Mouse (Mus musculus) cerebellum, adult (tissue): Measurements from ENCODE around the gene Trim47.

Source experiments
- ATAC-seq: cut with Nextera tagmentation; 2 replicates; pipeline ENCODE4 v1.9.2; 2017; ENCODE audit warnings: mild to moderate bottlenecking, moderate library complexity, mixed read lengths; ENCODE audit not compliant: insufficient number of reproducible peaks, low FRiP score, low TSS enrichment

The Trim47 gene

GRCm38 (mm10) chr11:116109441-116110081 is 17.4 kb downstream of the Trim47 start:
- ATAC-seq = no peak

DNA sequence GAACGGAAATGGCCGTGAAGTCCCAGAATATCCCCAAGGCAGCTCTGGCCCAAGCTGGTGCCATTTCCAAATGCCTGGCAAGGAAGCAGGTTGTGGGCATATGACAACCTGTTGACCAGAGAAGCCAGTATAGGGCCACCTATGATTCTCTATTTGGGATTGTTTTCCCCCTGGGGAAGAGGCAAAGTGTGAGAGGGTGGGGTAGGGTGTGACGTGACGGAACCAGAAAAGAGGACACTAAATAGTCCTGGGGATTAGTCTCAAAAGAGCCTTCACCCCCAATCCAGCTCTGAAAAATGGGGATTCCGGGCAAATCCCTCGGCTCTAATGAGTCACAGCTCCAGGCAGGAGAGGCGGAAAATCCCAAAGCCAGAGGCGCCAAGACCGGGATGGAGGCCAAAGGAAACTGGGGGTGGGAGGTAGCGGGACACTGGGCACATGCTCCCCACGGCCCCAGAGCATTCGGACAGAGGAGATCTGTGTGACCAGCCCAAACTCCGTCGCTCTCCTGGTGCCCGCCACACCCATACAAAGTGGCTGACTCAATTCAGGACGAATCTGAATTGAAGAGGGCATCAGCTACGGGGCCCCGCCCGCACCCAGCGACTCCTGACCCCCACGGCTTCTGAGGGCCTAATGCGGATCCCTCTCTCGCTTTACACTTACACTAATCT is 18.4 kb downstream of the Trim47 start:
- ATAC-seq = no peak

DNA sequence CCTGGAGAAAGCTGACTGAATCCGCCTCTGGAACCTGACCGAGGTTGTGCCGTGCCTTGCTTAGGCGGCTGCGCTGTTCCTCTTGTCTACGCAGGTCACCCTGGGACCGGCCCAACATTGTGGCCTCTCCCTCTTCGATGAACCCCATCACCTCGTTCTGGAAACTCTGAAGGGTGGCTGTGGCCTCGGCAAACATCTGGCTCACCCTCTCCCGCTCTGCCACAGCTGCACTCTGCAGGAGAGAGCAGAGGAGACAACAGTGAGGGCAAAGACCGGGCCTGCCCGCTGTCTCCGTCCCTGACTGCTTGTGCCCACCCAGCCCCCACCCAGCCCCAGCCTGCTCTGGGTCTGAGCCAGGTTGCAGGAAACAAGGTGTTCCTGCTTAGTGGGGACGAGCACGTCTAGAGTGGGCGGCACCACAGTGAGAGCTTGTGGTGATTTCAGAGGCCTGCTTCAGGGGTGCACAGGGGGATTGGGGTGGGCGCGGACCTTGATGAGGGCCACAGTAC is 19.2 kb downstream of the Trim47 start:
- no peak for ATAC-seq

DNA sequence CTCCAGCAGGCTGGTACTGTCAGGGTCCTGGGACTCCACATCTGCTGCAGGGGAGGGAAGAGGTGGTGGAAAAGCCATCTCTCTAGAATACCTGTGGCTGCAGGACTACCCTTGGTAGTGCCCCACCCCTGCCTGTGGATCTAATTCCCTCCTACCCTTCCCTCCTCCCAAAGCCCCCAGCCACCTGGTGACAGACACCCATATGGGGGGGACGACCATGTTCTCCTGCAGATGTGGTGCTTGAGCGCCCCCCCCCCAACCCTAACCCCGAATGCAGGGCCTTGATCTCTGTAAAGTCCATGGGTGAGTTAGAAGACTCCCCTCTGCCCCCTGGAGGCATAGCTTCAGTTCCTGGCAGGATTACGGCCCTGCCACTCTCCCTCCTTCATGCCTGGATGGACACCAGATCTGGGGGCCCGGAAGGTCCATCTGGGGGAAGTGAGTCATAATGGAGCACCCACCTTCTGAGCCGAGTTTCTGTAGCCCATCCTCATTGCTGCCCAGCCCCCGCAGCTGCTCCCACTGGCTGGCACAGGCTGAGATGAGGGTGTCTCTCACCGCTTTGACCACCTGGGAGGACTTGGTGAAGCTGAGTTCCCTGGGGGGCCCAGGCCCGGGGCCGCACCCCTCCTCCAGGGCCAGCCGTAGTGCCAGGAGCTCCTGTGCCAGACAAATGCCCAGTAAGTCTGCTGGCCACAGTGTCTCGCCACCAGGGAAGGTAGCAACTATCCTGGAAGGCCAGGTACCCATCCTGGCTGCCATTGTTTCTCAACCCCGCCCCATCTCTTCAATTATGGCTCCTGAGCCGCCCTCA is 19.8 kb downstream of the Trim47 start:
- no peak for ATAC-seq

GRCm38 (mm10) chr11:116106154-116106962 is 20.7 kb downstream of the Trim47 start:
- ATAC-seq = no peak

- ATAC-seq = no peak
Observed at GRCm38 (mm10) chr11:116105065-116105464, 21.9 kb downstream of the Trim47 start.

- no peak for ATAC-seq
Observed at GRCm38 (mm10) chr11:116104006-116104646, 22.9 kb downstream of the Trim47 start.

GRCm38 (mm10) chr11:116103572-116103971 is 23.4 kb downstream of the Trim47 start:
- ATAC-seq = no peak

- ATAC-seq = no peak
Observed at GRCm38 (mm10) chr11:116102472-116102871, 24.5 kb downstream of the Trim47 start.

DNA sequence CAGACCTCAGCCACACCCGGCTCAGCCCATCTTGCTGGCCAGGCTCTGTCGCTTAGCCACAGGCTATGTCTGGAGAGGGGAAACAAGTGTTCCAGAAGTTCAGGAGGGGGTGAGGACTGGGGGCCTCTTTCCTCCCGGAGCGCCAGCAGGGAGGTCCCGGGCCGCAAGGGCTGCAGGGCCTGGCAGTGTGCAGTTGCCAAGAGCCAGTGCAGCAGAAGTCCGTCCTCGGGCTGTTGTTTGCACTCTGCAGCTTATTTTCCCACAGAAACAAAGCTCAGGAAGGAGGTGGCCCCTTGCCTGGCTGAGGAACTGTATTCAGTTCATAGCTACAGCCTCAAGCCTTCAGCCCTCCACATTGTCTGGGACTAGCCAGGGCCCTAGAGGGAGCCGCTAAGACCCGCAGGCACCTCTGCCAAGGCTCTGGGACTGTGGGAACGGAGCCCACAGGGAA is 25.1 kb downstream of the Trim47 start:
- ATAC-seq = no peak

- no peak for ATAC-seq
Observed at GRCm38 (mm10) chr11:116100839-116101238, 26.2 kb downstream of the Trim47 start.

DNA sequence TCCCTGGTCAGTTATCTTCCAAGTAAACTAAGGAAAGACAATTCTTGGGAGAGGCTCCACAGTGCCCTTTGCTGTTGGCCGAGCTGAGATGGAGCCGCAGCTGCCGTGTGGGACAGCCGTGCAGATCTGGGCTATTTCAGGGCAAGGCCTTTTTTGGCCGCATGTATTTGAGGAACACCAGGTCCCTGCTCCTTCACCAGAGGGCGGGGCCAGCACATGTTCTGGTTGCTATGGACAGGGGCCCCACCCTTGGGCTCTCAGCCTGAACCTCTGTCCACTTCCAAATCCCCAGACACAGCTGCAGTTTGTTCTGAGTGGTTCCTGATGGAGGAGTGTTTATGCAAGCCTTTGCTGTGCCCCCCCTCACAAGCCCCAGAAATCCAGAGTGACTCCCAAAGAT is 26.6 kb downstream of the Trim47 start:
- ATAC-seq = no peak

DNA sequence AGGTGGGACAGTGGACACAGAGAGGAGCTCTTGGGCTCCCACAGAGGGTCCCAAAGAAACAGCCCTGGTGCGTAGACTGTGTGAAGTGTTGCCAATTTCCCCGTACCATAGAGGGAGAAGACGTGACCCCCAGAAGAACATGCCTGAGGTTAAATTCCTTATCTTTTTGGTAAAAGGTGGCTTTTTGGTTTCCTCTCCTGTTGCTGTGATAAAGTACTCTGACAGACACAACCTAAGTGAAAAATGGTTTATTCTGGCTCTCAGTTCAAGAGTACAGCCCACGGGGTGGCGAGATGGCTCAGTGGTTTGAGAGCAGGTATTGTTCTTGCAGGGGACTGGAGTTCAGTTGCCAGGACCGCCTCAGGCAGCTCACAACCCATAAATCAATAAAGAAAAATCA is 27.5 kb downstream of the Trim47 start:
- no peak for ATAC-seq

GRCm38 (mm10) chr11:116098711-116099460 is 28.1 kb downstream of the Trim47 start:
- ATAC-seq = no peak

DNA sequence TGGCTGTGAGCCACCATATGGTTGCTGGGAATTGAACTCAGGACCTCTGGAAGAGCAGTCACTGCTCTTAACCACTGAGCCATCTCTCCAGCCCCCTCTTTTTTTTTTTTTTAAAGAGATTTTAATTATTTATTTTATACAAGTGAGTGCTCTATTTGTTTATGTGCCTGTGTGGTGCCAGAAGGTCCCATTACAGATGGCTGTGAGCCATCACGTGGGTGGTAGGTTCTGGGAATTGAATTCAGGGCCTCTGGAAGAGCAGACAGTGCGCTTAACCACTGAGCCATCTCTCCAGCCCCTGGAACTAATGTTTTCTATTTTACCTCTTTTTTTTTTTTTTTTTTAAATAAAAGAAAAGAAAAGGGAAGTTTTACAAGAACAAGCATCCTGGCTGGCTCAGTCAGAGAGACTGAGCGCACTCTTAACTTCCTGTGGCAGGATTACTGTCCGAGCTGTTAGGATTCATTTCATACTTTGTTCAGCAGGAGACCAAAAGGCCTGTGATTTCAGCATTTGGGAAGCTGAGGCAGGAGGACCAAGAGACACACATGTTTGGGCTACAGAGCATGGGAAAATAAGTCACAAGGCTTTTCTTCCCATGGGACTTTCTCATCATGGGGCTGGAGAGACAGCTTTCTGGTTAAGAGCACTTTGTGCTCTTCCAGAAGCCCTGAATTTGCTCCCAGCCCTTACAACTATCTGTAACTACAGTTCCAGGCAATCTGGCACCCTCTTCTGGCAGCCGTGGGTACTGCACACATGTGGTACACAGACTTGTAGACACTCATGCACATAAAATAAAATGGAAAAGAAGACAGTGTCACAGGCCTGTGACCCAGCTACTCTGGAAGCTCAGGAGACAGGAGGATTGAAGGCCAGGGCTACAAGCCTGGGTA is 30.5 kb downstream of the Trim47 start:
- no peak for ATAC-seq

- ATAC-seq = no peak
Observed at GRCm38 (mm10) chr11:116095573-116095972, 31.4 kb downstream of the Trim47 start.

GRCm38 (mm10) chr11:116093771-116094565 is 33.0 kb downstream of the Trim47 start:
- no peak for ATAC-seq
